Mouse (Mus musculus) erythroblast, embryonic 14.5 days (primary cell): ENCODE data around the gene Dhx34.

Experiments
- GATA1 ChIP-seq: IDR thresholded peaks from 2 replicates; pipeline ENCODE4 v1.6.1; 2012; ENCODE audit warnings: low read length, inconsistent platforms, mixed read lengths
- TAL1 ChIP-seq: IDR thresholded peaks from 3 replicates; pipeline ENCODE4 v1.6.1; 2012; ENCODE audit warnings: low read length, inconsistent platforms, mixed read lengths

DNA sequence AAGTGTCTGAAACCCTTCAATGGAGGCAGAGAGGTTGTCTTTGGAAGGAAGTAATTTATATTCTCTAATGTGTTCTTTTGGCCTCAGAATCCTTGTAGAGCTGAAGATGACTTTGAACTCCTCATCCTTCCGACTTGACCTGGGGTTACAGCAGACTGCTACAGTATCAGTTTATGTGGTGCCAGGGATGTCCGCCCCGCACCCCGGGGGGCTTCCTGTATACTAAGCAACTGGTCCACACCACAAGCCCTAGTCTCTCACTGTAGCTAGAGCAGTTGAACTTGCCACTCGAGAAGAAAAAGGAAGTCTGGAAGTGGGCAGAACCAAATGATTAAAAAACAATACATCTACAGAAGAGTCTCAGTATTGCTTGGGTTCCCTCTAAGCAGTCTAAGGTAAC, 42.0 kb upstream of the Dhx34 start:
- TF ChIP-seq GATA1 = no peak
- no peak for TF ChIP-seq TAL1
